Mouse (Mus musculus) 416B (cell line): Measurements from ENCODE around the gene Gm49366.
A peak's percentile ranks its signal among the peaks of the same experiment; 100 is the strongest.
"Not testable (repeated sequence)": the region's sequence is repeated elsewhere in the genome, so short reads cannot be mapped to it uniquely, and the experiment has no call there.

Source experiments
- DNase-seq: peaks from one replicate; pipeline ENCODE4 v3.0.0; 2011; ENCODE audit warnings: low read depth

The Gm49366 gene

GRCm38 (mm10) chr12:84084581-84084980, 45.8 kb downstream of the Gm49366 start:
- DNase-seq = no peak

GRCm38 (mm10) chr12:84094666-84095065, 55.9 kb downstream of the Gm49366 start:
- not testable (repeated sequence) for DNase-seq

GRCm38 (mm10) chr12:84099605-84100004, 60.9 kb downstream of the Gm49366 start:
- DNase-seq = no peak

GRCm38 (mm10) chr12:84100071-84100470, 61.3 kb downstream of the Gm49366 start:
- peak; percentile 26 for DNase-seq

GRCm38 (mm10) chr12:84100604-84101492, 62.1 kb downstream of the Gm49366 start, which contains the start of gene Acot6:
TSS of gene Acot6 (plus strand) at chr12:84100654.
- not testable (repeated sequence) for DNase-seq

GRCm38 (mm10) chr12:84101493-84101845, 62.7 kb downstream of the Gm49366 start:
- DNase-seq = no peak

- DNase-seq = no peak
Measured at GRCm38 (mm10) chr12:84107012-84107411, 68.3 kb downstream of the Gm49366 start.

- peak; percentile 83 for DNase-seq
Measured at GRCm38 (mm10) chr12:84107692-84108091, 69.0 kb downstream of the Gm49366 start.
